Mouse (Mus musculus) heart, postnatal 0 days (tissue): ENCODE data around the gene Natd1. TPM values are rescaled to one million over a fixed set of nuclear protein-coding genes. Genes with fewer than 3 reads are reported as not detected.
A peak's percentile ranks its signal among the peaks of the same experiment; 100 is the strongest.

Source experiments
- ATAC-seq: fragments of 200-750 bp; cut with Nextera tagmentation; 2 replicates; pipeline ENCODE4 v1.8.0; 2017; ENCODE audit warnings: low read depth, moderate number of reproducible peaks, moderate library complexity; ENCODE audit not compliant: insufficient read depth
- DNase-seq: peaks from one replicate; pipeline ENCODE4 v3.0.0-alpha.2; 2016; ENCODE audit warnings: low spot score
- H3K27ac ChIP-seq: fragments of 300-500 bp; sonication (generic); 2 replicates; pipeline ENCODE4 v1.5.1; 2014; ENCODE audit warnings: low read depth, mild to moderate bottlenecking
- H3K27me3 ChIP-seq: fragments of 300-500 bp; sonication (generic); 2 replicates; pipeline ENCODE4 v1.6.1; 2014; ENCODE audit warnings: low read length, mixed read lengths; ENCODE audit not compliant: control insufficient read depth, insufficient read depth
- H3K36me3 ChIP-seq: fragments of 300-500 bp; sonication (generic); replicated peaks from 2 replicates; pipeline ENCODE4 v1.6.1; 2014; ENCODE audit warnings: low read length, mixed read lengths; ENCODE audit not compliant: control insufficient read depth, insufficient read depth
- H3K4me1 ChIP-seq: fragments of 300-500 bp; sonication (generic); 2 replicates; pipeline ENCODE4 v1.6.1; 2014; ENCODE audit warnings: antibody characterized with exemption; ENCODE audit not compliant: control insufficient read depth, insufficient read depth
- H3K4me2 ChIP-seq: fragments of 300-500 bp; sonication (generic); 2 replicates; pipeline ENCODE4 v1.6.1; 2014; ENCODE audit warnings: low read depth, mild to moderate bottlenecking, low read length, moderate library complexity
- H3K4me3 ChIP-seq: fragments of 300-500 bp; sonication (generic); 2 replicates; pipeline ENCODE4 v1.5.1; 2014; ENCODE audit warnings: low read depth, low read length
- H3K9ac ChIP-seq: fragments of 300-500 bp; sonication (generic); replicated peaks from 2 replicates; pipeline ENCODE4 v1.6.1; 2014; ENCODE audit warnings: low read depth, low read length, mixed read lengths
- H3K9me3 ChIP-seq: fragments of 300-500 bp; sonication (generic); replicated peaks from 2 replicates; pipeline ENCODE4 v1.6.1; 2016; ENCODE audit warnings: low read length; ENCODE audit not compliant: control insufficient read depth
- CTCF ChIP-seq: IDR thresholded peaks from 2 replicates; pipeline ENCODE4 v1.5.1; 2016; ENCODE audit warnings: antibody characterized with exemption, control low read depth, low read depth
- EP300 ChIP-seq: IDR thresholded peaks from 2 replicates; pipeline ENCODE4 v1.6.1; 2016; ENCODE audit warnings: antibody characterized with exemption, low read depth
- WGBS: fragments of 180-500 bp; shearing (Covaris S2); extraction: QIAGEN DNeasy Blood & Tissue Kit; methylation state at CpG from one replicate; pipeline ENCODE4 v1.1.7; 2014; 5-methylcytosine and 5-hydroxymethylcytosine counted together
- polyA plus RNA-seq: library from polyadenylated mRNA; unstranded; fragments of >200 nt; fragmentation: Nextera tagmentation; extraction: Ambion mirVana; gene quantifications from 2 replicates; pipeline ENCODE4 v1.2.1, GENCODE M21; 2015
- total RNA-seq: library from RNA; depleted of rRNA; stranded (reverse); fragments of >200 nt; gene quantifications from 2 replicates; pipeline ENCODE4 v1.2.3, GENCODE M21; 2014; ENCODE audit warnings: low replicate concordance

The Natd1 gene
- total and polyA plus RNA-seq, 2 experiments from 2014 or later = 11.2 to 32.1 TPM

DNA sequence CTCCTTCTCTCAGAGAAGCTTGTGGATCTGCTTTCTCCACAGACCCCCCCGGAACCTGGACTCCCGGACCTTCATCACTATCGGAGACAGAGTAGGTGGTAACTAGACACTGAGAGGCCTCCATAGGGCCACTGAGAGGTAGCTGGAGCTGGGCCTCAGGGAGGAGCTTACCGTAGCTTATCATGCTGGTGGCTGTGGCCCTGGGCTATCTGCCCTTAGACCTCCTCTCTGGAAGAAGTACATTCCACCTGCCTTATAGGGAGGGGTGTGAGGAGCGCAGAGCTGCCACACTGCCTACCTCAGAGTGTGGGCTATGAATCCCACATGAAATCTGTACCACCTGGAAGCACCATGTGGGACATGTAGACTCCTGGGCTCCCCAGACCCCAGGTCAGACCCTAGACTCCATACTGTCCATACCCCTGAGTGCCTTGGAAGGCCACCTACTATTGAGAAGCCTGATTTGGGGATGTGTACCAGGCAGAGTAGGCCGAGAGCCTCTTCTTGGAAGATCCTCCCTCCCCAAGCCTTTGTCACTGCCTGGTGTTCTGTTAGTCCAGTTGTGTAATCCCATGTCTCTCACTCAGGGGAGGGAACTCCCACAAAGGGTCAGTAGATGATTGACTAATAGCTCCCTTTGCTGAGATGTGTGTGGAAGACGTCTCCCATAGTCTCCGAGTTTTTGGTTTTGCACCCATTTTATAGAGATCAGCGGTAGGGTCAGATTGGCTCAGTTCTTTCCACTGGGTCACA, 27.9 kb upstream of the Natd1 start:
- Histone ChIP-seq H3K4me3 (no peak overlapping the region), H3K4me1 (peaks cover 18% of the 10 kb centered on the region), H3K27ac (peak overlapping the region; percentile 11; the same call in 1 of the 2 replicates), H3K4me2 (no peak overlapping the region), H3K9ac (0 out of 2 replicates have a peak overlapping the region, but pooled peaks have one; percentile 19), H3K27me3 (no peaks in the 10 kb centered on the region), H3K36me3 (peaks cover 56% of the 10 kb centered on the region), H3K9me3 (no peaks in the 10 kb centered on the region)
- TF ChIP-seq EP300 = no peak
- TF ChIP-seq CTCF = no peak
- ATAC-seq (no peak), DNase-seq (no peak)
- 68% methylated on average over 9 of the region's 9 CpGs for WGBS

DNA sequence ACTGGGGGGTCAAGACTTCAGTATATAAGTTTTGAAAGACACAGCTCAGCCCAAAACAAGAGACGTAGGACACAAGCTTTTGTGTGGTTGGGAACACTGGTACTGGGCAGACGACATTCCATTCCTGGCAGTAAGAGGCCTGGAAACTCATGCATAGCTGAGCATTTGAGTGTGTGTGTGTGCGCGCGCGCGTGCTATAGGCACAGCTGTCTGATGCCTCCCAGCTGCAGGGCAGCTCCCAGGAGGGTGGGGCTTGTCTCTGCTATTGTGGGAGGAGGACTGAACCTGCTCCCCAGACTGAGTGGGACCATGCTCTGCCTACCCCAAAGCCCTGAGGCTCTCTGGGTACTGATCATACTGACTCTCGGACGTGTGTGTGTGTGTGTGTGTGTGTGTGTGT, 26.8 kb upstream of the Natd1 start:
- Histone ChIP-seq H3K36me3 (peaks cover 46% of the 10 kb centered on the region), H3K27me3 (no peaks in the 10 kb centered on the region), H3K27ac (peak overlapping the region; percentile 22; the same call in 1 of the 2 replicates), H3K9me3 (no peaks in the 10 kb centered on the region), H3K9ac (no peak overlapping the region), H3K4me1 (peaks cover 24% of the 10 kb centered on the region), H3K4me2 (no peak overlapping the region), H3K4me3 (no peak overlapping the region)
- 33% methylated on average over 9 of the region's 9 CpGs for WGBS
- peak; percentile 62 for DNase-seq
- ATAC-seq = peak; percentile 73
- no peak for TF ChIP-seq CTCF
- no peak for TF ChIP-seq EP300

DNA sequence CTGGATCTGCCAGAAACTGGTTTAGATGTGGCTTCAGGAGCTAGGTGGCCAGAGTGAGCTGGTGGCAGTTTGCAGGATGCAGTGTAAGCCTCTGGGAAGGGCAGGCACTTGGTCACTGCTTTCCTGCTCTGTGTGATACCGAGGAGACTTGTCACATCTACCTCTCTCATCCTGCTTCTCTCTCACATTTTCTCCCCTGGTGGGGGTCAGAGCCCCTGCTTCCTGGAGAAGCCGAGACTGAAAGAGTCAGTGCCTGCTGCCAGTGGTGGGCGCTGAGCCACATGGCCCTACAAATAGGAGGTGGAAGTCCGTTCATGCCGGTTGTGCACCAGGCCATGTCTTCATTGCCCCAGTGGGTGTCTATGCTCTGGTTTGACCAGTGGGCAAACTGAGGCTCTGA, 26.0 kb upstream of the Natd1 start:
- WGBS = 72% methylated on average over 5 of the region's 5 CpGs
- DNase-seq = no peak
- H3K36me3 ChIP-seq = peaks cover 37% of the 10 kb centered on the region
- H3K4me2 ChIP-seq = no peak overlapping the region
- no peaks in the 10 kb centered on the region for H3K9me3 ChIP-seq
- TF ChIP-seq EP300 (no peak), CTCF (no peak)
- no peaks in the 10 kb centered on the region for H3K27me3 ChIP-seq
- H3K27ac ChIP-seq = no peak overlapping the region
- ATAC-seq = no peak
- H3K4me1 ChIP-seq = peaks cover 33% of the 10 kb centered on the region
- H3K9ac ChIP-seq = no peak overlapping the region
- H3K4me3 ChIP-seq = no peak overlapping the region

DNA sequence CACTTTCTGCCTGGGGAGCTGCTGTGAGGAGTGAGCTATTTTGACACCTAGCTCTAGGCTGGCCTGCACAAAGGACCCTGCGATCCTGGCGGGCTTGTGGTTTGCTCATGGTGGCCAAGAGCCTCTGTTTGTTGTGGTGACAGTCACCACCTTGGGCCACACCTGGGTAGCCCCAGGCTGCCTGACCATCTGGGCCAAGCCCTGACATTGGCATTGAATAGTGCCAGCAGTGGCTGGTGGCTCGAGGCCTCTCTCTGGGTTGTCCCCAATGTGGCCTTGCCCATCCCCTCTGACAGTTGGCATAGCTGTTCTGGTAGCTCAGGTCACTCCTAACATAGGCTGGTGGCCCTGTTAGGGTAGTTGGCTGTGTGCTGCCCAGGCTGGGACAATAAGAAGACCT, 24.9 kb upstream of the Natd1 start:
- Histone ChIP-seq H3K27ac (no peak overlapping the region), H3K27me3 (no peaks in the 10 kb centered on the region), H3K36me3 (peaks cover 27% of the 10 kb centered on the region), H3K9ac (no peak overlapping the region), H3K9me3 (no peaks in the 10 kb centered on the region), H3K4me2 (no peak overlapping the region), H3K4me1 (peaks cover 42% of the 10 kb centered on the region), H3K4me3 (no peak overlapping the region)
- WGBS = 85% methylated on average over 3 of the region's 3 CpGs
- ATAC-seq = no peak
- TF ChIP-seq CTCF = no peak
- TF ChIP-seq EP300 = no peak
- no peak for DNase-seq

DNA sequence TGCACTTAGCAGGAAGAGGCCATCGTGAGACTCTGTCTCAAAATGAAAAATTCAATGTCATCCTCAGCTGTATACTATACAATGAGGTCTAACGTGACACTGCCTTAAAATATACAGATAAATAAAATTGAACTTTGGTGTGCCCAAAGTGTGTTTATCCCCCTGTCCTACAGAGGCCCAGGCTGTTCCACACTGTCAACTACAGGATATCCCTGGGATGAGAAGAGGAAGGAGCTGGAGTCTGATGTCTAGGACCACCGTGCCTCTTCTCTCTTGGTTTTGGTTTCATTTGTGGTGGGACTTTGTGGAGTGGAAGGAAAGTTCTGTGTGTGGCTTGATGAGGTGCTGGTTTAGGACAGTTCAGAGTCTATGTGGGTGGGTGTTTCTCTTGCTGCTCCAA, 23.1 kb upstream of the Natd1 start:
- TF ChIP-seq CTCF = no peak
- no peak for TF ChIP-seq EP300
- 65% methylated on average over 3 of the region's 3 CpGs for WGBS

DNA sequence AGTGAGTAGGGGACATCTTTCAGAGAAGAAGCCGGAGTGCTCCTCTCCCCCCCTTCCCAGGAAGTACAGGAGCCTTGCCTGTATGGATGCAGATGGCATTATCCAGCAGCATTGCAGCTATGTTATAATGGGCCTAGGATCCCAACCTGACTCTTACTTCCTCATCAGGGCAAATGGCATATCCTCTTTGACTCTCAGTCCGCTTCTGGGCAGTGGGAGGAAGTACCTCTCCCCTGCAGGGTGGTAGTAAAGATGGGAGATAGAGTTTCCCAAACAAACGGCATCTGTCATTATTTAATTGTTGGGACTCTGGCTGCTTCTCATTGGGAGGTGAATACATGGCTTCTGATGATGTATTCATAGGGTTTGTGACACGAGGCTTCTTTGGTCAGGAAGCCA, 21.4 kb upstream of the Natd1 start:
- 63% methylated on average over 4 of the region's 4 CpGs for WGBS
- Histone ChIP-seq H3K36me3 (peaks cover 5% of the 10 kb centered on the region; the same call in 1 of the 2 replicates), H3K27me3 (no peaks in the 10 kb centered on the region), H3K4me2 (no peak overlapping the region), H3K9me3 (no peaks in the 10 kb centered on the region), H3K4me1 (peaks cover 39% of the 10 kb centered on the region), H3K4me3 (no peak overlapping the region), H3K9ac (no peak overlapping the region), H3K27ac (peak overlapping the region; percentile 64)
- DNase-seq (no peak), ATAC-seq (no peak)
- TF ChIP-seq CTCF (no peak), EP300 (no peak)

More for the DNA sequence above, 23.1 kb upstream of the Natd1 start:
- no peak overlapping the region for H3K4me2 ChIP-seq
- H3K27ac ChIP-seq = no peak overlapping the region
- ATAC-seq (no peak), DNase-seq (no peak)
- H3K27me3 ChIP-seq = no peaks in the 10 kb centered on the region
- H3K4me3 ChIP-seq = no peak overlapping the region
- H3K9ac ChIP-seq = no peak overlapping the region
- H3K9me3 ChIP-seq = no peaks in the 10 kb centered on the region
- peaks cover 52% of the 10 kb centered on the region for H3K4me1 ChIP-seq
- H3K36me3 ChIP-seq = peaks cover 11% of the 10 kb centered on the region
